Mouse (Mus musculus): ENCODE measurements around the gene Ank3. TPM values are rescaled to one million over a fixed set of nuclear protein-coding genes. Genes with fewer than 3 reads are reported as not detected.

The Ank3 gene
- total and polyA plus RNA-seq, 3 experiments = 3.2 to 6.7 TPM; not detected in 1

GRCm38 (mm10) chr10:69981386-69982097, 583.0 kb downstream of the Ank3 start (continued):
- peak; percentile 82; the same call in 1 of the 2 replicates for TF ChIP-seq MAZ (IDR thresholded peaks at IDR 0.05; ENCODE audit: low read depth, low read length)
- no peak; a peak in 1 of 4 replicates for TF ChIP-seq POLR2A (IDR thresholded peaks at IDR 0.05; ENCODE audit: control insufficient read depth in 1 of 2, insufficient read depth in 1 of 2, low read depth in 1 of 2, low read length in 2 of 2, poor library complexity in 1 of 2)
- TF ChIP-seq BHLHE40 (IDR thresholded peaks at IDR 0.05; ENCODE audit: borderline replicate concordance, low read depth, low read length) = peak; percentile 47; the same call in 1 of the 2 replicates
- no peak for TF ChIP-seq SMC3 (IDR thresholded peaks at IDR 0.05; ENCODE audit: low read depth, low read length)
- TF ChIP-seq ZC3H11A (IDR thresholded peaks at IDR 0.05; ENCODE audit: low read depth, low read length) = no peak
- no peak for TF ChIP-seq GABPA (IDR thresholded peaks at IDR 0.05; ENCODE audit: low read depth, low read length)
- TF ChIP-seq ELF1 (IDR thresholded peaks at IDR 0.05; ENCODE audit: low read depth, low read length) = no peak
- TF ChIP-seq KAT2A (conservative IDR thresholded peaks at IDR 0.05; ENCODE audit: low read depth, low read length) = no peak
- TF ChIP-seq USF1 (IDR thresholded peaks at IDR 0.05; ENCODE audit: low read depth, low read length) = peak; percentile 89
- no peak for TF ChIP-seq MAFK (IDR thresholded peaks at IDR 0.05; ENCODE audit: borderline replicate concordance, low read depth, low read length)
- TF ChIP-seq SIN3A (IDR thresholded peaks at IDR 0.05; ENCODE audit: low read length) = peak; percentile 75
- peak; percentile 88 for TF ChIP-seq GATA1 (IDR thresholded peaks at IDR 0.05; ENCODE audit: low read depth, low read length)
- TF ChIP-seq NRF1 (IDR thresholded peaks at IDR 0.05; ENCODE audit: insufficient read depth, low read depth, low read length, poor library complexity, severe bottlenecking) = no peak

GRCm38 (mm10) chr10:69982701-69983100, 584.1 kb downstream of the Ank3 start:
- no peak overlapping the region for H3K9ac ChIP-seq (ENCODE audit: control insufficient read depth, low read depth, low read length, poor library complexity, severe bottlenecking)
- H3K27me3 ChIP-seq (ENCODE audit: control insufficient read depth in 1 of 2, insufficient read depth in 2 of 2, low read length in 2 of 2) = no peaks in the 10 kb centered on the region
- no peak for DNase-seq (ENCODE audit: low read depth, low spot score)
- H3K79me2 ChIP-seq (ENCODE audit: control insufficient read depth, insufficient read depth, low read length, poor library complexity) = no peaks in the 10 kb centered on the region
- no peak overlapping the region for H3K4me3 ChIP-seq (ENCODE audit: control insufficient read depth in 1 of 2, insufficient read depth in 1 of 2, low read depth in 2 of 2, low read length in 2 of 2)
- H3K36me3 ChIP-seq (ENCODE audit: control insufficient read depth in 1 of 2, insufficient read depth in 2 of 2, low read length in 2 of 2) = peaks cover 0 to 15% of the 10 kb centered on the region in 2 experiments; a peak in 2 of 4 replicates
- TF ChIP-seq ZMIZ1 (IDR thresholded peaks at IDR 0.05; ENCODE audit: low read depth, low read length) = no peak
- no peak for TF ChIP-seq EP300 (IDR thresholded peaks at IDR 0.05; ENCODE audit: low read depth in 1 of 2, low read length in 2 of 2)
- TF ChIP-seq TCF12 (IDR thresholded peaks at IDR 0.05; ENCODE audit: low read depth, low read length) = no peak
- TF ChIP-seq BHLHE40 (IDR thresholded peaks at IDR 0.05; ENCODE audit: borderline replicate concordance, low read depth, low read length) = no peak
- no peak for TF ChIP-seq ETS1 (IDR thresholded peaks at IDR 0.05; ENCODE audit: low read depth, low read length)
- TF ChIP-seq TBP (IDR thresholded peaks at IDR 0.05; ENCODE audit: low read depth, low read length) = no peak
- no peak for TF ChIP-seq RAD21 (IDR thresholded peaks at IDR 0.05; ENCODE audit: low read depth, low read length)
- TF ChIP-seq E2F4 (IDR thresholded peaks at IDR 0.05; ENCODE audit: borderline replicate concordance, low read depth, low read length) = no peak
- no peak for TF ChIP-seq SMC3 (IDR thresholded peaks at IDR 0.05; ENCODE audit: low read depth, low read length)
- TF ChIP-seq UBTF (IDR thresholded peaks at IDR 0.05; ENCODE audit: borderline replicate concordance, insufficient read depth, low read depth, low read length) = no peak
- TF ChIP-seq MXI1 (IDR thresholded peaks at IDR 0.05; ENCODE audit: low read depth, low read length) = no peak
- TF ChIP-seq NRF1 (IDR thresholded peaks at IDR 0.05; ENCODE audit: insufficient read depth, low read depth, low read length, poor library complexity, severe bottlenecking) = no peak
- TF ChIP-seq MEF2A (IDR thresholded peaks at IDR 0.05; ENCODE audit: extremely low read depth, insufficient replicate concordance, low read depth, low read length, poor library complexity, severe bottlenecking) = no peak
- TF ChIP-seq MYC (IDR thresholded peaks at IDR 0.05; ENCODE audit: low read depth, low read length) = no peak
- no peak for TF ChIP-seq KAT2A (conservative IDR thresholded peaks at IDR 0.05; ENCODE audit: low read depth, low read length)
- no peak for TF ChIP-seq ELF1 (IDR thresholded peaks at IDR 0.05; ENCODE audit: low read depth, low read length)
- no peak for TF ChIP-seq GABPA (IDR thresholded peaks at IDR 0.05; ENCODE audit: low read depth, low read length)
- peaks cover 7 to 12% of the 10 kb centered on the region in 2 experiments for H3K4me1 ChIP-seq (ENCODE audit: control insufficient read depth in 1 of 2, insufficient read depth in 2 of 2, low read length in 2 of 2)
- H3K9me3 ChIP-seq (replicated peaks; ENCODE audit: insufficient read depth, low read length) = no peaks in the 10 kb centered on the region
- H3K27ac ChIP-seq (ENCODE audit: control insufficient read depth, low read depth, low read length) = no peak overlapping the region

All from MEL (cell line).